Mouse (Mus musculus): ENCODE results near the gene Adamts4. TPM values are rescaled to one million over a fixed set of nuclear protein-coding genes. Genes with fewer than 3 reads are reported as not detected.
"Not testable (repeated sequence)": the region's sequence is repeated elsewhere in the genome, so short reads cannot be mapped to it uniquely, and the experiment has no call there.

The Adamts4 gene
- polyA plus RNA-seq, 1 experiment from 2014 or later, result 6.3 TPM

GRCm38 (mm10) chr1:171232800-171233730 lies 17.2 kb upstream of the Adamts4 start:
- WGBS, result 79% methylated on average over 12 of the region's 12 CpGs
- no peaks in the 10 kb centered on the region for H3K4me1 ChIP-seq (replicated peaks)
- peaks cover 38% of the 10 kb centered on the region for H3K36me3 ChIP-seq
- H3K9ac ChIP-seq, result no peak overlapping the region
- H3K4me2 ChIP-seq (replicated peaks), result no peak overlapping the region
- no peaks in the 10 kb centered on the region for H3K9me3 ChIP-seq
- H3K4me3 ChIP-seq (replicated peaks), result no peak overlapping the region
- no peak overlapping the region for H3K27ac ChIP-seq
- no peak for ATAC-seq
- no peaks in the 10 kb centered on the region for H3K27me3 ChIP-seq (replicated peaks)

- H3K4me2 ChIP-seq (replicated peaks), result no peak within 1 kb of the TSS
- H3K36me3 ChIP-seq, result peaks cover 44% of the 10 kb centered on the region
- ATAC-seq, result no peak
- H3K4me1 ChIP-seq (replicated peaks), result no peaks in the 10 kb centered on the region
- H3K4me3 ChIP-seq (replicated peaks), result no peak within 1 kb of the TSS
- WGBS, result 91% methylated on average over 14 of the region's 14 CpGs
- no peak within 1 kb of the TSS for H3K9ac ChIP-seq
- H3K9me3 ChIP-seq, result no peaks in the 10 kb centered on the region
- no peaks in the 10 kb centered on the region for H3K27me3 ChIP-seq (replicated peaks)
- H3K27ac ChIP-seq, result no peak within 1 kb of the TSS
Observed at GRCm38 (mm10) chr1:171234126-171234525, 16.1 kb upstream of the Adamts4 start, which contains the start of gene Fcer1g. TSS of gene Fcer1g (minus strand) at chr1:171234365.

GRCm38 (mm10) chr1:171234538-171234937 lies 15.7 kb upstream of the Adamts4 start:
- H3K27me3 ChIP-seq (replicated peaks), result no peaks in the 10 kb centered on the region
- no peak for ATAC-seq
- H3K27ac ChIP-seq, result no peak overlapping the region
- H3K36me3 ChIP-seq, result peaks cover 46% of the 10 kb centered on the region
- no peak overlapping the region for H3K4me2 ChIP-seq (replicated peaks)
- H3K9ac ChIP-seq, result no peak overlapping the region
- H3K4me3 ChIP-seq (replicated peaks), result no peak overlapping the region
- H3K9me3 ChIP-seq, result no peaks in the 10 kb centered on the region
- H3K4me1 ChIP-seq (replicated peaks), result no peaks in the 10 kb centered on the region
- 77% methylated on average over 4 of the region's 4 CpGs for WGBS

GRCm38 (mm10) chr1:171235791-171236190 lies 14.4 kb upstream of the Adamts4 start:
- no peak overlapping the region for H3K4me3 ChIP-seq (replicated peaks)
- no peak overlapping the region for H3K4me2 ChIP-seq (replicated peaks)
- ATAC-seq, result no peak
- no peak overlapping the region for H3K9ac ChIP-seq
- peaks cover 54% of the 10 kb centered on the region for H3K36me3 ChIP-seq
- no peaks in the 10 kb centered on the region for H3K27me3 ChIP-seq (replicated peaks)
- 87% methylated on average over 4 of the region's 4 CpGs for WGBS
- no peaks in the 10 kb centered on the region for H3K4me1 ChIP-seq (replicated peaks)
- no peaks in the 10 kb centered on the region for H3K9me3 ChIP-seq
- no peak overlapping the region for H3K27ac ChIP-seq

GRCm38 (mm10) chr1:171237438-171237837 lies 12.8 kb upstream of the Adamts4 start:
- Histone ChIP-seq H3K4me3 (replicated peaks) (no peak overlapping the region), H3K9me3 (no peaks in the 10 kb centered on the region), H3K4me1 (replicated peaks) (no peaks in the 10 kb centered on the region), H3K36me3 (peaks cover 56% of the 10 kb centered on the region), H3K27me3 (replicated peaks) (no peaks in the 10 kb centered on the region), H3K9ac (no peak overlapping the region), H3K27ac (no peak overlapping the region), H3K4me2 (replicated peaks) (no peak overlapping the region)
- ATAC-seq, result no peak
- 55% methylated on average over 6 of the region's 6 CpGs for WGBS

GRCm38 (mm10) chr1:171238463-171238862 lies 11.8 kb upstream of the Adamts4 start:
- 68% methylated on average over 14 of the region's 14 CpGs for WGBS

GRCm38 (mm10) chr1:171239992-171240744 lies 10.1 kb upstream of the Adamts4 start:
- no peak for ATAC-seq
- H3K9me3 ChIP-seq, result no peaks in the 10 kb centered on the region
- H3K36me3 ChIP-seq, result peaks cover 53% of the 10 kb centered on the region
- no peak overlapping the region for H3K4me3 ChIP-seq (replicated peaks)
- H3K4me2 ChIP-seq (replicated peaks), result no peak overlapping the region
- H3K4me1 ChIP-seq (replicated peaks), result no peaks in the 10 kb centered on the region
- H3K27ac ChIP-seq, result no peak overlapping the region
- no peaks in the 10 kb centered on the region for H3K27me3 ChIP-seq (replicated peaks)
- WGBS, result 69% methylated on average over 15 of the region's 15 CpGs
- no peak overlapping the region for H3K9ac ChIP-seq

More at GRCm38 (mm10) chr1:171238463-171238862, 11.8 kb upstream of the Adamts4 start:
- no peaks in the 10 kb centered on the region for H3K27me3 ChIP-seq (replicated peaks)
- H3K4me3 ChIP-seq (replicated peaks), result no peak overlapping the region
- peaks cover 64% of the 10 kb centered on the region for H3K36me3 ChIP-seq
- H3K9ac ChIP-seq, result no peak overlapping the region
- ATAC-seq, result 0 out of 2 replicates have a peak, but pooled peaks have one; percentile 59
- H3K4me2 ChIP-seq (replicated peaks), result no peak overlapping the region
- no peak overlapping the region for H3K27ac ChIP-seq
- H3K4me1 ChIP-seq (replicated peaks), result no peaks in the 10 kb centered on the region
- H3K9me3 ChIP-seq, result no peaks in the 10 kb centered on the region

- Histone ChIP-seq H3K4me3 (replicated peaks) (no peak overlapping the region), H3K4me2 (replicated peaks) (no peak overlapping the region), H3K9ac (no peak overlapping the region), H3K36me3 (peaks cover 47% of the 10 kb centered on the region), H3K9me3 (no peaks in the 10 kb centered on the region), H3K27ac (no peak overlapping the region), H3K27me3 (replicated peaks) (no peaks in the 10 kb centered on the region), H3K4me1 (replicated peaks) (peaks cover 3% of the 10 kb centered on the region)
- no peak for ATAC-seq
- 90% methylated on average over 10 of the region's 10 CpGs for WGBS
Observed at GRCm38 (mm10) chr1:171240911-171241310, 9.3 kb upstream of the Adamts4 start.

- H3K4me1 ChIP-seq (replicated peaks); H3K9me3 ChIP-seq; H3K27ac ChIP-seq; H3K27me3 ChIP-seq (replicated peaks); ATAC-seq; H3K4me2 ChIP-seq (replicated peaks); H3K9ac ChIP-seq; H3K4me3 ChIP-seq (replicated peaks): not testable (repeated sequence)
- peaks cover 40% of the 10 kb centered on the region for H3K36me3 ChIP-seq
- WGBS, result 80% methylated on average over 12 of the region's 12 CpGs
Observed at GRCm38 (mm10) chr1:171241952-171242351, 8.3 kb upstream of the Adamts4 start.

GRCm38 (mm10) chr1:171245353-171245752 lies 4.9 kb upstream of the Adamts4 start:
- no peaks in the 10 kb centered on the region for H3K27me3 ChIP-seq (replicated peaks)
- 85% methylated on average over 8 of the region's 8 CpGs for WGBS
- H3K4me3 ChIP-seq (replicated peaks), result no peak overlapping the region
- no peaks in the 10 kb centered on the region for H3K9me3 ChIP-seq
- H3K36me3 ChIP-seq, result peaks cover 17% of the 10 kb centered on the region; the same call in 1 of the 2 replicates
- no peak overlapping the region for H3K27ac ChIP-seq
- no peak overlapping the region for H3K4me2 ChIP-seq (replicated peaks)
- H3K9ac ChIP-seq, result no peak overlapping the region
- H3K4me1 ChIP-seq (replicated peaks), result peaks cover 25% of the 10 kb centered on the region
- no peak for ATAC-seq

GRCm38 (mm10) chr1:171246709-171247452 lies 3.3 kb upstream of the Adamts4 start:
- peak; percentile 94 for ATAC-seq
- Histone ChIP-seq H3K27ac (peak overlapping the region; percentile 86), H3K4me1 (replicated peaks) (peaks cover 40% of the 10 kb centered on the region), H3K4me2 (replicated peaks) (peak overlapping the region; percentile 71), H3K9ac (peak overlapping the region; percentile 80), H3K36me3 (peaks cover 10% of the 10 kb centered on the region; the same call in 1 of the 2 replicates), H3K9me3 (no peaks in the 10 kb centered on the region), H3K27me3 (replicated peaks) (0 out of 2 replicates have a peak, but pooled peaks cover 4% of the 10 kb centered on the region), H3K4me3 (replicated peaks) (peak overlapping the region; percentile 65)
- under 1% methylated on average over 41 of the region's 41 CpGs for WGBS
